Mouse (Mus musculus): ENCODE data around the gene Tatdn2. TPM values are rescaled to one million over a fixed set of nuclear protein-coding genes. Genes with fewer than 3 reads are reported as not detected.

Tatdn2 gene
- polyA plus RNA-seq (2012; rRNA removed) = 22.0 and 26.6 TPM in 2 replicates

DNA sequence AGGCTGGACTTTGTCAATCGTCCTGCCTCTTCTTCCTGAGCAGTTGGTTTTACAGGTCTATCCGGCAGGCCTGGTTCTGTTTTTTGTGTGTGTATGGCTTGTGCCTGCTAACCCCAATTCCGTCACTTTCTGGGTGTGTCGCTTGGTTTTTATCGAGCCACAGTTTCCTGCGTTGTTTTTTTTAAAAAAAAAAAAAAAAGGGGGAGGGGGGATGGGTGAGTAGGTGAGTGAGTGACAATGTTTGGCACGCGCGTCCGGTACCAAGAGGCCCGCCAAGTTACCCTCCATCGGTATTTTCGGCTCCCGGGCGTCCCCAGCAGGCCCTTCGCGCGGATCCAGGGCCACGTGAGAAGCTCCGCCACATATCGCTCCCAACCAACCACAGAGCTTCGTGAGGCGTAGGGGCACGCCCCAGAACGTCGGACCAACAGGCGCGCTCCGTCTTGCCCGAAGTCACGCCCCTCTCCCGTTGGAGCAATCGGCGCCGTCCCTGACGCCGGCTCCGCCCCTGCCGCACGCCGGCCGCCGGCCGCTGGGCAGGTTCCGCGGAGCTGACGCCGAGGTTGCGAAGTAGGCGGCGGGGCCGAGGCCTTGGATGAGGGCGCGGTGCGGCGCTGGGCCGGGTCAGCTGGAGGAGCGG lies at the start of gene Tatdn2:
Gene Tatdn2, plus strand, starts transcription at position 469 of the 640 bp plus-strand sequence.

GRCm38 (mm10) chr6:113719878-113720277 lies 23.0 kb downstream of the Tatdn2 start, which contains the start of gene Ghrl:
Gene Ghrl, minus strand, starts transcription at chr6:113719880.

GRCm38 (mm10) chr6:113740236-113741217 lies 43.7 kb downstream of the Tatdn2 start, which contains the start of gene Sec13:
Gene Sec13, minus strand, starts transcription at chr6:113740743.

Other genes with a start within 250 kb of the Tatdn2 start
- 50.7 and 65.4 TPM in 2 replicates for gene Il17re, start 238.6 kb upstream of the Tatdn2 start, polyA plus RNA-seq (2012; rRNA removed)
- gene Il17rc, start 225.6 kb upstream of the Tatdn2 start, polyA plus RNA-seq (2012; rRNA removed) = 94.6 and 103 TPM in 2 replicates
- gene Creld1, start 213.8 kb upstream of the Tatdn2 start, polyA plus RNA-seq (2012; rRNA removed) = 16.6 and 17.3 TPM in 2 replicates
- gene Prrt3, start 195.1 kb upstream of the Tatdn2 start, polyA plus RNA-seq (2012; rRNA removed) = 0.09 and 0.10 TPM in 2 replicates
- 33.1 and 42.4 TPM in 2 replicates for gene Emc3, start 165.4 kb upstream of the Tatdn2 start, polyA plus RNA-seq (2012; rRNA removed)
- gene Fancd2, start 165.4 kb upstream of the Tatdn2 start, polyA plus RNA-seq (2012; rRNA removed) = 2.3 and 5.9 TPM in 2 replicates
- not detected in 2 replicates for gene Fancd2os, start 96.3 kb upstream of the Tatdn2 start, polyA plus RNA-seq (2012; rRNA removed)
- gene Brk1, start 92.3 kb upstream of the Tatdn2 start, polyA plus RNA-seq (2012; rRNA removed) = 90.4 and 111 TPM in 2 replicates
- gene Vhl, start 73.1 kb upstream of the Tatdn2 start, polyA plus RNA-seq (2012; rRNA removed) = 21.1 and 30.3 TPM in 2 replicates
- 38.1 and 41.1 TPM in 2 replicates for gene Irak2, start 58.6 kb upstream of the Tatdn2 start, polyA plus RNA-seq (2012; rRNA removed)
- 0.43 TPM in 1 of 2 replicates, not detected in the other for gene Ghrl, start 22.8 kb downstream of the Tatdn2 start, polyA plus RNA-seq (2012; rRNA removed)
- gene Sec13, start 43.7 kb downstream of the Tatdn2 start, polyA plus RNA-seq (2012; rRNA removed) = 182 and 221 TPM in 2 replicates